Mouse (Mus musculus): ENCODE measurements around the gene Gata3. TPM values are rescaled to one million over a fixed set of nuclear protein-coding genes. Genes with fewer than 3 reads are reported as not detected.

Gene Gata3
- polyA plus RNA-seq, 2 experiments = 0.30 to 0.63 TPM

DNA sequence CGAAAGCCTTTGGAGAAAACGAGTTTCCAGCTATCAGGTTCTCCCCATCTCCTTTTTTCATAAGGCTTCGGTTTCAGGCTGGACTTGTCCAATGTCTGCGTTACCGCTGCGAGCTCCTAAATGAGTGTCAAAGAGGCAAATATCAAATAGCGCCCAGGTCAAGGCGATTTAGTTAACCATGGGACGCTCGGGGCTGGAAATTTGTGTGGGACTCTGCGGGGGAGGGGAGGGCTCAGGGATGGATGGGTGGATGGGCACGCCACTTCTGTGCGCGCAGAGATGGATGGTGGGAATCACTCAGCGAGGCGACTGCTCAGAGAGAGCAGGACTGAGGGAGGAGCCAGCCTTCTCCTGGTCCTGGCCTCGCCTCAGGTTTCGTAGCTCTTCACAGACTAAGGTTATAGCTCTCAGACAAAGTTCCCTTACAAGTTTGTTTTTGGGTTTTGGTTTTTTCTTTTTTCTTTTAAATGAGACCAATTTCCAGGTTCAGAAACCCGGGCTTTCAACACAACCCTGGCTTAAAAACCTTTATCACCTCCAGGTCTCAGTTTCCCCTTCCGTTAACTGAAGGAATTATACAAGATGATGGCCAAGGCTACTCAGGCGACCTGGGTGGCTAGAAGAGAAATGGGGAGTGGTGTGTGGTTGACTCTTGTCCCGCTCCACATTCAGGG lies 6.4 kb upstream of the Gata3 start:
- no peak for DNase-seq (ENCODE audit: low read depth in 3 of 3, low spot score in 3 of 3)
- no peak for ATAC-seq (ENCODE audit: insufficient read depth)
- WGBS (ENCODE audit: insufficient replicate concordance) = 5% methylated on average over 22 of the region's 22 CpGs
- TF ChIP-seq EP300 (IDR thresholded peaks at IDR 0.05; ENCODE audit: low read depth) = no peak
- Histone ChIP-seq H3K4me2 (ENCODE audit: low read depth) (peak overlapping the region; percentile 4; the same call in 1 of the 2 replicates), H3K36me3 (replicated peaks; ENCODE audit: control insufficient read depth, insufficient read depth, low read depth) (no peaks in the 10 kb centered on the region), H3K9me3 (ENCODE audit: control insufficient read depth, low read length) (no peaks in the 10 kb centered on the region), H3K9ac (replicated peaks) (no peak overlapping the region), H3K4me1 (replicated peaks; ENCODE audit: control insufficient read depth in 2 of 2, insufficient read depth in 2 of 2, low read length in 1 of 2) (no peaks in the 10 kb centered on the region), H3K27ac (no peak overlapping the region), H3K4me3 (ENCODE audit: insufficient read depth in 1 of 2, low read depth in 2 of 2, low read length in 2 of 2) (no peak overlapping the region), H3K27me3 (ENCODE audit: control insufficient read depth, insufficient read depth, low read length) (peaks cover 59% of the 10 kb centered on the region)

DNA sequence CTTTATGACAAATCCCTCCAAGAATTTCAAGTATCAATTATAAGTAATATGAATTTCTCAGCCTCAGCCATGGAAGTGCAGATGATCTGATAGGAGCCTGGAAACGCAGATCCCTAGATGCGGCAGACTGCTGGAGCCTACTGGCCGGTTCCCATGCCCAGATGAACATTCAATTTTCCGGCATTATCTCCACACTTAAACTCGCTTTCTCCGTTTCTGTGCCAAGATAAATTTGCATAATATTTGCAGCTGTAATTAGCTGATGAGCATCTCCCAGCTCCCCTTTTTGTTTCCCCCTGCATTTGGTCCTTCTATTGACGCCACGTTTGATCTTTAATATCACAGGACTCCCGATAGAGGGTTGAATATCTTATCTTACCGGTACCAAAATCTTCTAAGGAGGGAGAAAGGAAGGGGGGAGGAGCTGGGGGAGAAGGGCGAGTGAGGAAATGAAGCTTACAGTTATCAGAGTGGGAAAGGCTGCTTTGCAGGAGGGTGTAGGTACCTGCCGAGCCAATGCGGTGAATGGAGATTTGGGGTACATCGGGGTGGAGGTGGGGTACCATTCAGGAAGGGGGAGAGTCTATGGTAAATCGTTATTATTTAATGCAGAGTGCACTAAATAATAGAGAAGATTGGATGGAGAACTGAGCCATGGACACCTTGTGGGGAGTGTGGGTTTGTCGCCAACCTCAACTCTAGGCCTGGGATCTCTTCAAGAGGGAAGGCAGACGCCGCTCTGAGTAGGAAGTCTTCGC lies 5.2 kb upstream of the Gata3 start:
- Histone ChIP-seq H3K4me2 (ENCODE audit: low read depth) (no peak overlapping the region), H3K27me3 (ENCODE audit: control insufficient read depth, insufficient read depth, low read length) (peaks cover 72% of the 10 kb centered on the region), H3K36me3 (replicated peaks; ENCODE audit: control insufficient read depth, insufficient read depth, low read depth) (no peaks in the 10 kb centered on the region), H3K27ac (no peak overlapping the region), H3K9ac (replicated peaks) (no peak overlapping the region), H3K9me3 (ENCODE audit: control insufficient read depth, low read length) (no peaks in the 10 kb centered on the region), H3K4me3 (ENCODE audit: insufficient read depth in 1 of 2, low read depth in 2 of 2, low read length in 2 of 2) (no peak overlapping the region), H3K4me1 (replicated peaks; ENCODE audit: control insufficient read depth in 2 of 2, insufficient read depth in 2 of 2, low read length in 1 of 2) (no peaks in the 10 kb centered on the region)
- 3% methylated on average over 19 of the region's 19 CpGs for WGBS (ENCODE audit: insufficient replicate concordance)
- no peak for TF ChIP-seq EP300 (IDR thresholded peaks at IDR 0.05; ENCODE audit: low read depth)
- no peak for TF ChIP-seq CTCF (IDR thresholded peaks at IDR 0.05; ENCODE audit: low read depth)
- ATAC-seq (ENCODE audit: insufficient read depth) = no peak
- DNase-seq (ENCODE audit: low read depth in 3 of 3, low spot score in 3 of 3) = no peak

DNA sequence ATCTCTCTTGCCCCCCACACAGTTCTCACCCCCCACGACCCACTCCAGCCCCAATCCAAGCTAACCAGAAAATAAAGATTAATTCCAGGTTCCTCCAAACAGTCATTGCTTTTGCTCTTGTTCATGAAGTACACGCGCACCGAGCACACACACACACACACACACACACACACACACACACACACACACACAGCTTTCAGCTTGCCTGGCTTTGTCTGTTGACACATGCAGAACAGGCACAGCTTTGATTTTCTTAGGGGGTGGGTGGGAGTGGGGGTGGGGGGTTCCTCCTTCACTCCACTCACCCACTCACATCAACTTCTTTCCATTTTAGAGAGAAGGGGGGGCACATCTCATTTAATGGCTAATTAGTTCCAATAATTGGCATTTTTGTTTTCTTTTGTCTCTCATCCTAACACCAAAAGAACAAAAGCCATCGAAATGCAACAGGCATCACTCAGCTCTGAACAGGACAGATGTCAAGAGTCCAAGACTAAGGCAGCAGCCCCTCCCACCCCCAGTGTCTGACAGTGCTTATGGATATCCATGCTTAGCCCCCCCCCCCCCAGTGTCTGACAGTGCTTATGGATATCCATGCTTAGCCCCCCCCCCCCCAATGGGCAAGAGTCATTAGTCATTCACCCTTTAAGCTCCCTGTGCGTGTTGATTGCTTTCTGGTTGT lies 3.6 kb upstream of the Gata3 start:
- DNase-seq (ENCODE audit: low read depth in 3 of 3, low spot score in 3 of 3) = no peak

DNA sequence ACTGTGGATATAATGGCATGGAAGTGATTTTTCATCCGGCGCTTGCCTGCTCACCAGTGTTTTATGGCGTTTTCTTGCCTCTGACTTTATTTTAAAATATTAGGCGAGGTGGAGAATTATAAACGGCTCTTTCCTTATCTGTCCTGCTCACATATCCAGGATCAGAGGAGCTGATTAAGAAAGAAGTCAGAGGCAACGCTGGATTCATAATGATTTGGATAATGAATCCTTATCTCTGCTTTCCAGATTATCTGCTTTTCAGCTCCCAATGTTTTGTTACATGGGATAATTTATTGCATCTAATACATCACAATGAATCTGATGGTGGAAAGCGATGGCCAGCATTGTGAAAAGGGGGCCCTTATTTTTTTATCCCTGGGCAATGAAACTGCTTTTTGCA lies 2.7 kb upstream of the Gata3 start:
- TF ChIP-seq CTCF (IDR thresholded peaks at IDR 0.05; ENCODE audit: low read depth) = no peak
- TF ChIP-seq EP300 (IDR thresholded peaks at IDR 0.05; ENCODE audit: low read depth) = no peak
- H3K27ac ChIP-seq = no peak overlapping the region
- ATAC-seq (ENCODE audit: insufficient read depth) (no peak), DNase-seq (ENCODE audit: low read depth in 3 of 3, low spot score in 3 of 3) (no peak)
- H3K36me3 ChIP-seq (replicated peaks; ENCODE audit: control insufficient read depth, insufficient read depth, low read depth) = no peaks in the 10 kb centered on the region
- peaks cover 94% of the 10 kb centered on the region for H3K27me3 ChIP-seq (ENCODE audit: control insufficient read depth, insufficient read depth, low read length)
- H3K9ac ChIP-seq (replicated peaks) = no peak overlapping the region
- H3K4me2 ChIP-seq (ENCODE audit: low read depth) = no peak overlapping the region
- peaks cover 0 to 4% of the 10 kb centered on the region in 2 experiments; a peak in 2 of 4 replicates for H3K4me1 ChIP-seq (replicated peaks; ENCODE audit: control insufficient read depth in 2 of 2, insufficient read depth in 2 of 2, low read length in 1 of 2)
- H3K9me3 ChIP-seq (ENCODE audit: control insufficient read depth, low read length) = no peaks in the 10 kb centered on the region
- H3K4me3 ChIP-seq (ENCODE audit: insufficient read depth in 1 of 2, low read depth in 2 of 2, low read length in 2 of 2) = no peak overlapping the region
- WGBS (ENCODE audit: insufficient replicate concordance) = 4% methylated on average over 7 of the region's 7 CpGs

More for the DNA sequence above, 3.6 kb upstream of the Gata3 start:
- H3K4me2 ChIP-seq (ENCODE audit: low read depth) = no peak overlapping the region
- no peak for TF ChIP-seq EP300 (IDR thresholded peaks at IDR 0.05; ENCODE audit: low read depth)
- no peak for TF ChIP-seq CTCF (IDR thresholded peaks at IDR 0.05; ENCODE audit: low read depth)
- H3K4me1 ChIP-seq (replicated peaks; ENCODE audit: control insufficient read depth in 2 of 2, insufficient read depth in 2 of 2, low read length in 1 of 2) = peaks cover 0 to 4% of the 10 kb centered on the region in 2 experiments; a peak in 2 of 4 replicates
- no peaks in the 10 kb centered on the region for H3K36me3 ChIP-seq (replicated peaks; ENCODE audit: control insufficient read depth, insufficient read depth, low read depth)
- WGBS (ENCODE audit: insufficient replicate concordance) = 3% methylated on average over 6 of the region's 6 CpGs
- no peak overlapping the region for H3K9ac ChIP-seq (replicated peaks)
- H3K4me3 ChIP-seq (ENCODE audit: insufficient read depth in 1 of 2, low read depth in 2 of 2, low read length in 2 of 2) = no peak overlapping the region
- H3K9me3 ChIP-seq (ENCODE audit: control insufficient read depth, low read length) = no peaks in the 10 kb centered on the region
- no peak for ATAC-seq (ENCODE audit: insufficient read depth)
- H3K27me3 ChIP-seq (ENCODE audit: control insufficient read depth, insufficient read depth, low read length) = peaks cover 88% of the 10 kb centered on the region
- no peak overlapping the region for H3K27ac ChIP-seq

DNA sequence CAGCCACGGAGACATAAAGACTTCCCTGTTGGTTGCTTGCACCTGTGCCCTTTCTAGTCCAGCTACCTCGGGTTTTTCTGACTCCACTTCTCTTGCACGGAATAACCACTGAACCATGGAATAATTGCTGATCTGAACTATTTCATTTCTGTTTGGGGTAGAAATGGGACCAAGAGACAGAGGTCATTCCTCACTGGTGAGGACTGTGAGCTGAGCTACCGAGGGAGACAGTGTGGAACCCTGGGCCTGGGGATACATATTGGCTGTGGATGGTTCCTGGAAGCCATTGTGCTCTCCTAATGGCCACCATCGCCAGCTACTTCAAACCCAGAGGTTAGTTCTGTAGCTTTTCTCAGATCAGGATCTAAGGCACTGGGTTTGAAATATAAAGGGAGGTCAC lies 1.1 kb upstream of the Gata3 start:
- peaks cover 94% of the 10 kb centered on the region for H3K27me3 ChIP-seq (ENCODE audit: control insufficient read depth, insufficient read depth, low read length)

More for the DNA sequence above, 1.1 kb upstream of the Gata3 start:
- 7% methylated on average over 5 of the region's 5 CpGs for WGBS (ENCODE audit: insufficient replicate concordance)
- Histone ChIP-seq H3K4me1 (replicated peaks; ENCODE audit: control insufficient read depth in 2 of 2, insufficient read depth in 2 of 2, low read length in 1 of 2) (peaks cover 0 to 4% of the 10 kb centered on the region in 2 experiments; a peak in 2 of 4 replicates), H3K9me3 (ENCODE audit: control insufficient read depth, low read length) (no peaks in the 10 kb centered on the region), H3K4me2 (ENCODE audit: low read depth) (no peak overlapping the region), H3K36me3 (replicated peaks; ENCODE audit: control insufficient read depth, insufficient read depth, low read depth) (no peaks in the 10 kb centered on the region), H3K27ac (no peak overlapping the region), H3K9ac (replicated peaks) (no peak overlapping the region), H3K4me3 (ENCODE audit: insufficient read depth in 1 of 2, low read depth in 2 of 2, low read length in 2 of 2) (no peak overlapping the region)
- DNase-seq (ENCODE audit: low read depth in 3 of 3, low spot score in 3 of 3) = no peak
- ATAC-seq (ENCODE audit: insufficient read depth) = no peak
- TF ChIP-seq CTCF (IDR thresholded peaks at IDR 0.05; ENCODE audit: low read depth) = no peak
- no peak for TF ChIP-seq EP300 (IDR thresholded peaks at IDR 0.05; ENCODE audit: low read depth)
